Mouse (Mus musculus): ENCODE measurements at regions not wholly inside any gene's neighbourhood (a gene's known extent, or its start where the extent isn't known, plus 50 kb on each side); places are given as distances from the start of the nearest gene placed in this dataset.

DNA sequence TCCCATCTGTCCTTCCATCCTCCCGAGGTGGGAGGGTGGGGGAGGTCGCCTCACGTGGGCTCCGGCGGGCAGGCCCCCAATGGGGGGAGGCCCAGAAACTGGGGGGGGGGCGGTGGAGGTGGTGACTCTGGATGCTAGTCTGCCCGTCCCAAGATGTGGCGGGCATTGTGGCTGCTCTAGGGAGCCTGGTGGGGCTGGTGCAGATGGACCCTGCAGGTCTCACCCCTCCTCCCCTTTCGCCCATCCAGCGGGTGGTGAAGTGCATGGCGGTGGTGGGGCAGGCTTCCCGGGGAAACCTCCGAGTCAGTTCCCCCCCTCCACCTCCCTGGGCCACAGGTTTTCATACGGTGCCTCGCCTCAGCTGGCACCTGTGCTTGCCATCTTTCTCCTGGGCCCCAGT is 88.6 kb downstream of the Inhba start:
- no peak for DNase-seq

GRCm38 (mm10) chr13:16114837-16115236 is 103.2 kb downstream of the Inhba start:
- DNase-seq, result no peak

GRCm38 (mm10) chr13:16146686-16147085 is 135.0 kb downstream of the Inhba start:
- peak; percentile 1 for DNase-seq

GRCm38 (mm10) chr13:16154926-16155325 is 143.3 kb downstream of the Inhba start:
- no peak for DNase-seq

GRCm38 (mm10) chr13:16165204-16165894 is 153.7 kb downstream of the Inhba start:
- DNase-seq, result no peak

DNA sequence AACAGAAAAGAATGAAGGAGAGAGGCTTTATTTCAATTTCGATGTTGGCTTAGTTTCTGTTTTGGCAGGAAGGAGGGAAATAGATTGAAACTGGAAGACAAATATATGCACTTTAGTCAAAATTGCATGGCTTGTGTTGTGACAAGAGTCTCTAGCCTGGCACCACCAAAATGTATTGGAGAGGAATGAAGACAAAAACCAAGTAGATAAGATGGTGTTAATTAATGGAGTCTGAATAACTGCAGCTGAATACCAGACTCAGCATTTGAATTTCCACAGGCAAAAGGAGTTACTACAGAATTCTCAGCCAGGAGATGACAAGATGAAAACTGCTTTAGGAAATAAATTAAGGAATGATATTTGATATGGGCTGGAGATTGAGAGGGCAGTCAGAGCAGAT is 185.0 kb downstream of the Inhba start:
- DNase-seq, result no peak

GRCm38 (mm10) chr13:16200046-16200445 is 188.4 kb downstream of the Inhba start:
- DNase-seq, result no peak

GRCm38 (mm10) chr13:16203147-16203546 is 191.5 kb downstream of the Inhba start:
- no peak for DNase-seq

DNA sequence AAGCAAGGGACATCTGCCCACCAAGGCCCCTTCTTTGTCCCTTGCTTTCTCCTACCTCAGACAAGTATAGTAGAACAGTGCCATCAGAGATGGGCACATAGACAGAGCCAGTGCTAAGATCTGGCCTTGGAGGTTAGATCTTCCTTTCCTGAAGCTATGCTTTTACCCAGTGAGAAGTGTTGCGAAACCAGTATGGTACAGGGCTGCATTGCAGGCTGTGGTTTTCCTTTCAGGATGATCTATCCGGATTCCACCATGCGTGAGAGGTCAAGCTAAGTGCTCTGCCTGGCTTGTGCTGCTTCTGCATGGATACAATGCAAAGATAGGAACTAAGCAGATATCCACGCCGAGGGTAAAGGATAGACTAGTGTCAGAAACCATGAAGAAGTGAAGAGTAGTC is 192.4 kb downstream of the Inhba start:
- no peak for DNase-seq

DNA sequence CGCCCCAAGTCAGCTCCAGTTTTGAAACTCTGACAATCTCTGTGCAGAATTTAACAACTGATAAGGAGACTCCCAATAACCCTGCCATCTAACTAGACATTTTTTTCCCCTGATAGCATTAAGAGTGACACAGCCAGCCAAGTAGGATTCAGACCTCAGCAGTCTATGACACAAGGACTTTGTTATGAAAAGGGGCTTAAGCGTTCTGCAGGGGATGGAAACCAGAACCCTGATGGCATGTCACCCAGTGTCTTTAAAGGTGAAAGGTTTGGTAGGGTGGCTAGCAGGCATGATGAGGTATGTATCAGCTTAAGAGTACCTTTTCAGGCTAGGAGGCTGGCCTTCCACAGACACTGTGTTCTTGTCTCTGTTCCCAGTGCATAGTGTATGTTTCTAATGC is 199.8 kb downstream of the Inhba start:
- DNase-seq, result no peak

DNA sequence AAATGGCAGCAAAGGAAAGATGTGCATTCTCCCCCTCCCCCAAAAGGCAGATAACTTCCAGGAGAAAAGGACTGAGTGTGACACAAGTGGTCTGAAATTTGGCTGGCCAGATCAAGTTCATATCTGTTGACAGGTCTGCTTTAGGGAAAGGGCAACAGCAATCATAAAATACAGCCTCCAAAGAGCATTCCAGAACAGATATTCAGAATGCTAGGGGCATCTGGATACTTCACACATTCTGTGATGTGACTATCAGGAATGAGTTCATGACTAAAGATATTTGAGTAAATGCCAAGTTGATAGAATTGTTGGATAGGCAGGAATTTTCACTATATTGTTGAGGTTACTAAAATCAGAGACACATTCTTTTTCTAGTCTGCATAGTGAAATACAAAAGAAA is 208.2 kb downstream of the Inhba start:
- no peak for DNase-seq

- no peak for DNase-seq
These were observed 211.4 kb downstream of the Inhba start for GRCm38 (mm10) chr13:16222942-16223600.

- no peak for DNase-seq
These were observed 249.5 kb downstream of the Inhba start for GRCm38 (mm10) chr13:16261145-16261544.

DNA sequence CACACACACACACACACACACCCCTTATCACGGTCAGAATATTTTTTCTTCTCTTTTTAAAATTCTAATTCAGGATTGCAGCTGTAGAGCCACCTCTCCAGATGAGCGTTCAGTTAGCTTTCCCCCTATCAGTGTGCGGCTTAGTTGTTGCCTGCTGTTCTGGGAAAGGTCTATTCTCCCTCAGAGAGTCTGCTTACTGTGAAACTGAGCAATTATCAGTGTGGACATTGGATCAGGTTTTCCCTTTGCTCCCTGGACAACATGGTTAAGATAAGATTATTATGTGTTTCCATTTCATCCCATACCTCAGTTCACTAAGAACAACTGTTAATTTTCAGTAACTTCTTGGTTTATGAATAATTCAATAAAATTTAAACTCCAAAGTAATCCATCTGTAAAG is 268.3 kb downstream of the Inhba start:
- no peak for DNase-seq

- DNase-seq, result no peak
These were observed 269.1 kb downstream of the Inhba start for GRCm38 (mm10) chr13:16280742-16281141.

- DNase-seq, result no peak
These were observed 270.1 kb downstream of the Inhba start for GRCm38 (mm10) chr13:16281777-16282176.

GRCm38 (mm10) chr13:16282230-16282629 is 270.6 kb downstream of the Inhba start:
- no peak for DNase-seq

- DNase-seq, result no peak
These were observed 271.7 kb downstream of the Inhba start for GRCm38 (mm10) chr13:16283336-16283735.

GRCm38 (mm10) chr13:16289633-16290032 is 278.0 kb downstream of the Inhba start:
- no peak for DNase-seq

DNA sequence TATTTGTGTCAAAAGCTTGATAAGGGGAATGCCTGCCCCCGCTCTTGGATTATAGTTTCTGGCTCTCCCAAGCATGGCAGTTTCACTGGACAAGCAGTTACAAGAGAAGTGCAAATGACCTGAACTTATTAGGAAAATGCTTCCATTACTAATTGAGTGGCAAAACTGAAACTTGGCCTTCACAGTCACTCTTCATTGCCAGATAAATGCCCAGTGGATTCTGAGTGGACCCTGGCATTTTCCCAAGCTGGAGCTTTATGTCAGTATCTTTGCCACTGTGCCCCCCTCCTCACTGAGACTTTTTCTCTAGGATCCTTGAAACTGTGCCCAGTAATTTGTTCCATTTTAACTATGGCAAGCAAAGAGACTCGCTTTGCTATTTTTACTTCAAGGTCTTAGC is 279.1 kb downstream of the Inhba start:
- DNase-seq, result peak; percentile 29

DNA sequence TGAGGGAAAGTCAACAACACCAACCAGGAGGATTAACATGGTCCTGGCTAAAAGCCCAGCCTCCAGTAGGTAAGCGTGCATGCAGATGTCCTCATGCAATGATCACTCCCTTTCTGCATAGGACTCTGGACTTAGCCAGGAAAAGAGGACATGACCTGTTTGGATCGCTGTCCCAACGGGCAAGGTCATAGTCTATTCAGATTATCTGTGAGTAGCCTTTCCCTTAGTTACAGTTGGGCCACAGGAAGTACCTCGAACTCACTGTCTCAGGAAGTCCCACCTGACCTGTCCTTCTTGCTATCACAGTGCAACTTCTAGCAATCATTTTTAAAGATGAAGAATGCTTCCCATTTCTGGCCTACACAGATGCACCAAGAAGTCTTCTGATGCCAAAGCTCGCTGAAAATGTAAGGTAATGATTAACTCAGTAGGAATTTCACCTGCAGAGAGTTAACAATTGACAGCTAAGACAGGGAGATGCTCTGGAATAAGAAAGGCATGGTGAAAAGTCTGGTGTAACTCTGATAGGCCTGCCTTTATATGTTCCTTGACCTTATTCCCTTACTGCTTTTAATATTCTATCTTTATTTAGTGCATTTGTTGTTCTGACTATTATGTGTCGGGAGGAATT is 280.1 kb downstream of the Inhba start:
- DNase-seq, result peak; percentile 59

- DNase-seq, result no peak
These were observed 288.1 kb downstream of the Inhba start for GRCm38 (mm10) chr13:16299756-16300155.

- DNase-seq, result no peak
These were observed 303.0 kb downstream of the Inhba start for GRCm38 (mm10) chr13:16314669-16315068.

- no peak for DNase-seq
These were observed 304.0 kb downstream of the Inhba start for GRCm38 (mm10) chr13:16315689-16316088.

Measured in kidney, postnatal 14 days (tissue).